In the genomic region with DNA sequence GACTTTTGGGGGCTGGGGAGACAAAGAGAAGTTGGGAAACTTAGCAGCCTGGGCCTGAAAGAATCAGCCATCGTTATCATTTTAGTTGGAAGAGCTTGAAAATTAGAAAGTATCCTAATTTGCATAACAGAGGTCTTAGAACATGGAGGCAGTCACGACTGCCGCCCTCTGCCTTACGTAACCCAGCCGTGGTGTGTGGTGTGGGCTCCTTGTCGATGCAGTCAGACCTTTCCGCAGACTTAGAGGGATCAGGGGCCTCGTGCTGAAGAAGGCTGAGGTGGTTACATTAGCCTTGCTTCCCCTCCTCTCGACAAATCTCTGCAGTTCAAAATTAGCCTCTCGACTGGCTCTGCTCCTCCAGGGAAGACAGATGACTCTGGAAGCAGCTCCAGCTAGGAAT, we compare ENCODE assay signal across 10 mouse cellular contexts. TPM values are rescaled to one million over a fixed set of nuclear protein-coding genes. Genes with fewer than 3 reads are reported as not detected.
A peak's percentile ranks its signal among the peaks of the same experiment; 100 is the strongest.
DNase-seq lines count a peak whose midpoint lies in the region; ATAC-seq lines count a peak whose summit lies in the region.
"Had no signal": no experiment of that assay in that cellular context is flagged by ENCODE, and none has a peak within 500 bp of the region (broad histone marks: within the 10 kb centered on the region; RNA-seq: fewer than 3 reads in every experiment).

No protein-coding gene starts in this region.

- H3K27me3 ChIP-seq in forebrain, embryonic 13.5 days: no peaks in the 10 kb centered on the region
- H3K27me3 ChIP-seq: liver, embryonic 15.5 days had no signal

- H3K4me3 ChIP-seq in forebrain, embryonic 13.5 days: no peak overlapping the region
- H3K4me3 ChIP-seq: liver, embryonic 15.5 days had no signal

- no peak overlapping the region for H3K4me2 ChIP-seq in forebrain, embryonic 13.5 days
- H3K4me2 ChIP-seq: liver, embryonic 15.5 days had no signal

- ATAC-seq in forebrain, embryonic 13.5 days: 0 out of 2 replicates have a peak, but pooled peaks have one; percentile 25
- no peak for ATAC-seq in megakaryocyte progenitor cell, adult 5-6 weeks (replicated peaks; ENCODE audit: poor library complexity)

- DNase-seq in layer of hippocampus, adult 18-20 months (ENCODE audit: low spot score in 2 of 2): peak; percentile 56 to 67
- no peak for DNase-seq in layer of hippocampus, postnatal 14 days (ENCODE audit: low spot score in 2 of 2)
- peak; percentile 61 for DNase-seq in ZHBTc4 (ENCODE audit: low read depth, low spot score)
- DNase-seq in left cerebral cortex, adult 8-10 months (ENCODE audit: low spot score in 2 of 2): peak; percentile 44 to 77
- DNase-seq in thymus, postnatal 4 days: no peak
- DNase-seq in urinary bladder, postnatal 10 days (ENCODE audit: low spot score): no peak

- H3K4me1 ChIP-seq in forebrain, embryonic 13.5 days: peaks cover 9% of the 10 kb centered on the region

- WGBS in forebrain, embryonic 13.5 days: 52% methylated on average over 10 of the region's 10 CpGs

- H3K9me3 ChIP-seq in forebrain, embryonic 13.5 days (replicated peaks): no peaks in the 10 kb centered on the region
- H3K9me3 ChIP-seq: liver, embryonic 15.5 days had no signal

- peak overlapping the region; percentile 57 for H3K27ac ChIP-seq in forebrain, embryonic 13.5 days

- peaks cover 46% of the 10 kb centered on the region for H3K36me3 ChIP-seq in forebrain, embryonic 13.5 days (ENCODE audit: poor library complexity, severe bottlenecking)

- no peak overlapping the region for H3K9ac ChIP-seq in forebrain, embryonic 13.5 days
- H3K9ac ChIP-seq: liver, embryonic 15.5 days had no signal

RNA-seq across cellular contexts. Expression of gene Coa7, which starts 10.9 kb away (rescaled TPM):
- 10 to 100 TPM; 27.9 to 29.4 TPM for total RNA-seq in layer of hippocampus, adult 18-20 months (2021)
- 10 to 100 TPM; 29.7 to 33.4 TPM for total RNA-seq in layer of hippocampus, postnatal 14 days (2021)
- 42.3 and 47.7 TPM in 2 replicates for polyA plus RNA-seq in forebrain, embryonic 13.5 days (2015; fragmentation: Nextera tagmentation; extraction: Ambion mirVana)
- total RNA-seq in left cerebral cortex, adult 8-10 months (2022): 10 to 100 TPM; 25.7 to 32.0 (median 29.2) TPM
- total RNA-seq in megakaryocyte progenitor cell, adult 5-6 weeks (2015): 14.5 and 19.2 TPM in 2 replicates
- total RNA-seq in megakaryocyte progenitor cell, adult 5-6 weeks (2017): 6.4 and 11.8 TPM in 2 replicates

RNA-seq across cellular contexts. Expression of gene Zyg11b, which starts 37.9 kb away (rescaled TPM):
- 10 to 100 TPM; 93.4 to 97.0 TPM for total RNA-seq in layer of hippocampus, adult 18-20 months (2021)
- total RNA-seq in layer of hippocampus, postnatal 14 days (2021): 100 to 1,000 TPM; 119 to 124 TPM
- polyA plus RNA-seq in forebrain, embryonic 13.5 days (2015; fragmentation: Nextera tagmentation; extraction: Ambion mirVana): 22.6 and 24.6 TPM in 2 replicates
- 100 to 1,000 TPM in 2 of 4 experiments, 10 to 100 TPM in 2; 84.5 to 105 (median 95.2) TPM for total RNA-seq in left cerebral cortex, adult 8-10 months (2022)
- total RNA-seq in megakaryocyte progenitor cell, adult 5-6 weeks (2015): 14.7 and 18.4 TPM in 2 replicates
- 19.2 and 21.5 TPM in 2 replicates for total RNA-seq in megakaryocyte progenitor cell, adult 5-6 weeks (2017)

RNA-seq across cellular contexts. Expression of gene Shisal2a, which starts 44.3 kb away (rescaled TPM):
- not detected for total RNA-seq in layer of hippocampus, adult 18-20 months (2021)
- total RNA-seq in layer of hippocampus, postnatal 14 days (2021): not detected
- polyA plus RNA-seq in forebrain, embryonic 13.5 days (2015; fragmentation: Nextera tagmentation; extraction: Ambion mirVana): 1.4 and 2.6 TPM in 2 replicates
- not detected for total RNA-seq in left cerebral cortex, adult 8-10 months (2022)
- not detected in 2 replicates for total RNA-seq in megakaryocyte progenitor cell, adult 5-6 weeks (2015)
- not detected in 2 replicates for total RNA-seq in megakaryocyte progenitor cell, adult 5-6 weeks (2017)
- total RNA-seq: heart, postnatal 25 days had no signal

Comparison
In these comparisons a context has a peak if more than half of its experiments do, and no peak if none do; other contexts are left out.
1. DNase-seq: peak in layer of hippocampus, adult 18-20 months (2 of 2), ZHBTc4 (single experiment) and left cerebral cortex, adult 8-10 months (2 of 2); none in layer of hippocampus, postnatal 14 days (0 of 2), thymus, postnatal 4 days (single experiment) and urinary bladder, postnatal 10 days (single experiment).